8 mouse cellular contexts compared by ENCODE assay signal in the genomic region with DNA sequence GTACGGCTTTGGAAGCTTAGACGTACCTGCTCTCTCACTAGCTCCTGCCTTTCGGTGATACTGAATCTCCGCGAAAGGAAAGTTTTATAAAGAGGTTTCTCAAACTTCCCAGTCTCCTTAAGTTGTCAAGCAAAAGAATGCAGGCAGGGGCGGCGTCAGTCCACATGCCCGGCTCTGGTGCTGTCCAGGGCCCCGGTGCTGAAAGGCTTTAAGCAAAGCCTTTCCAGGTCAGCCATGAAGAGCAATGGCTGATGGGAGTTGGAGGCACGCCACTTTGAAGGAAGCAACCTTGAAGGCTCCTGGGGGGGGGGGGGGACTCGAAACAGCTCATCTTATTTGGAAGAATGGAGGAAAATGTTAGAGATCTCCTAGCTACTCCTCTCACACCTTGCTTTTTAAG. TPM values are rescaled to one million over a fixed set of nuclear protein-coding genes. Genes with fewer than 3 reads are reported as not detected.
DNase-seq lines count a peak whose midpoint lies in the region; ATAC-seq and TF ChIP-seq lines count a peak whose summit lies in the region.
"Had no signal": no experiment of that assay in that cellular context is flagged by ENCODE, and none has a peak within 500 bp of the region (broad histone marks: within the 10 kb centered on the region; RNA-seq: fewer than 3 reads in every experiment).

No protein-coding gene starts in this region.

- intact Hi-C loops in left cerebral cortex, postnatal 10 days (cut with DNase I) = no loop called here

- H3K27ac ChIP-seq in lung, embryonic 14.5 days (ENCODE audit: low read depth) = no peak overlapping the region
- no peak overlapping the region for H3K27ac ChIP-seq in embryonic facial prominence, embryonic 10.5 days (replicated peaks)

- no peaks in the 10 kb centered on the region for H3K79me2 ChIP-seq in myocyte (ENCODE audit: control insufficient read depth, insufficient read depth)

- H3K4me1 ChIP-seq in lung, embryonic 14.5 days (ENCODE audit: insufficient read depth) = no peaks in the 10 kb centered on the region
- no peaks in the 10 kb centered on the region for H3K4me1 ChIP-seq in lung, adult 2 months (ENCODE audit: control insufficient read depth, insufficient read depth, low read length)
- no peaks in the 10 kb centered on the region for H3K4me1 ChIP-seq in embryonic facial prominence, embryonic 10.5 days

- H3K9ac ChIP-seq in lung, embryonic 14.5 days = no peak overlapping the region

- no peak for TF ChIP-seq CTCF in lung, embryonic 14.5 days (IDR thresholded peaks at IDR 0.05; ENCODE audit: low read depth)
- TF ChIP-seq CTCF in lung, adult 2 months (IDR thresholded peaks at IDR 0.05; ENCODE audit: insufficient read depth, low read length) = no peak

- no peak overlapping the region for H3K4me3 ChIP-seq in lung, embryonic 14.5 days (ENCODE audit: low read depth, low read length)
- no peak overlapping the region for H3K4me3 ChIP-seq in lung, adult 2 months (replicated peaks; ENCODE audit: extremely low read depth, low read depth, low read length)
- no peak overlapping the region for H3K4me3 ChIP-seq in embryonic facial prominence, embryonic 10.5 days
- no peak overlapping the region for H3K4me3 ChIP-seq in myocyte

- peak; percentile 82 for DNase-seq in lung, embryonic 14.5 days
- no peak for DNase-seq in lung, adult 2 months
- peak; percentile 2 for DNase-seq in adrenal gland, adult 8-10 months
- DNase-seq in embryonic facial prominence, embryonic 10.5 days (ENCODE audit: low spot score) = peak; percentile 83
- DNase-seq in left cerebral cortex, postnatal 10 days (ENCODE audit: extremely low spot score in 1 of 2, low spot score in 2 of 2) = no peak
- no peak for DNase-seq in cerebellum, adult 9-11 months

- WGBS in lung, embryonic 14.5 days = 17% methylated on average over 11 of the region's 11 CpGs
- 16% methylated on average over 11 of the region's 11 CpGs for WGBS in lung, adult 2 months
- WGBS in embryonic facial prominence, embryonic 10.5 days = 23% methylated on average over 11 of the region's 11 CpGs

- no peak for TF ChIP-seq POLR2A in lung, adult 2 months (IDR thresholded peaks at IDR 0.05; ENCODE audit: borderline replicate concordance, extremely low read depth, low read depth, low read length)
- TF ChIP-seq POLR2A in myocyte (IDR thresholded peaks at IDR 0.05; ENCODE audit: insufficient read length, low read depth) = no peak

- no peak for ATAC-seq in lung, embryonic 14.5 days (ENCODE audit: insufficient read depth)

- H3ac ChIP-seq in myocyte (ENCODE audit: control insufficient read depth, insufficient read length) = no peak overlapping the region

- H3K4me2 ChIP-seq in lung, embryonic 14.5 days = no peak overlapping the region
- H3K4me2 ChIP-seq in myocyte (ENCODE audit: low read depth) = no peak overlapping the region

- no peaks in the 10 kb centered on the region for H3K36me3 ChIP-seq in lung, embryonic 14.5 days (ENCODE audit: insufficient read depth)
- H3K36me3 ChIP-seq in embryonic facial prominence, embryonic 10.5 days (replicated peaks) = no peaks in the 10 kb centered on the region
- no peaks in the 10 kb centered on the region for H3K36me3 ChIP-seq in myocyte (ENCODE audit: control insufficient read depth, insufficient read depth)

- no peaks in the 10 kb centered on the region for H3K9me3 ChIP-seq in lung, embryonic 14.5 days (ENCODE audit: low read depth, low read length)
- no peaks in the 10 kb centered on the region for H3K9me3 ChIP-seq in embryonic facial prominence, embryonic 10.5 days

- H3K27me3 ChIP-seq in lung, embryonic 14.5 days (ENCODE audit: insufficient read depth, low read length) = no peaks in the 10 kb centered on the region
- H3K27me3 ChIP-seq in embryonic facial prominence, embryonic 10.5 days (replicated peaks; ENCODE audit: low read depth, poor library complexity, severe bottlenecking) = no peaks in the 10 kb centered on the region
- H3K27me3 ChIP-seq in myocyte (ENCODE audit: control insufficient read depth, insufficient read depth, insufficient read length) = peaks cover 6% of the 10 kb centered on the region

TF ChIP-seq in myocyte, 11 proteins besides CTCF, POLR2A, EP300 and RAD21:
- TF ChIP-seq REST (IDR thresholded peaks at IDR 0.05; ENCODE audit: insufficient read depth, insufficient read length) (peak; percentile 79), TCF3 (IDR thresholded peaks at IDR 0.05; ENCODE audit: insufficient read length, low read depth) (no peak)

RNA-seq across cellular contexts. Expression of gene Crtac1, which starts 34.3 kb away (rescaled TPM):
- 0.72 and 0.97 TPM in 2 replicates for polyA plus RNA-seq in lung, embryonic 14.5 days (2014; fragmentation: Nextera tagmentation; extraction: Ambion mirVana)
- 0.06 and 0.12 TPM in 2 replicates for polyA plus RNA-seq in lung, adult 2 months (2012; rRNA removed)
- total RNA-seq in adrenal gland, adult 8-10 months (2022) = 1 to 10 TPM in 2 of 4 experiments, under 1 TPM in 2; 0.26 to 2.3 (median 0.73) TPM
- polyA plus RNA-seq in embryonic facial prominence, embryonic 10.5 days (2016; fragmentation: Nextera tagmentation; extraction: Ambion mirVana) = 7.1 and 8.8 TPM in 2 replicates
- polyA plus RNA-seq in myocyte (2012; fragmentation: generic; extraction: Trizol) = not detected
- total RNA-seq in left cerebral cortex, postnatal 10 days (2021) = 10 to 100 TPM; 69.2 to 86.4 TPM
- total RNA-seq: liver, adult 2 months had no signal
- polyA plus RNA-seq: liver, adult 2 months had no signal

Comparison
In these comparisons a context has a peak if more than half of its experiments do, and no peak if none do; other contexts are left out.
1. DNase-seq: peak in lung, embryonic 14.5 days (single experiment), adrenal gland, adult 8-10 months (single experiment) and embryonic facial prominence, embryonic 10.5 days (single experiment); none in lung, adult 2 months (single experiment), left cerebral cortex, postnatal 10 days (0 of 2) and cerebellum, adult 9-11 months (single experiment).